Mouse (Mus musculus) kidney, adult 2 months (tissue): ENCODE results near the gene Tspan2. TPM values are rescaled to one million over a fixed set of nuclear protein-coding genes. Genes with fewer than 3 reads are reported as not detected.

Experiments
- DNase-seq: peaks from one replicate; pipeline ENCODE4 v3.0.0; 2021
- H3K27ac ChIP-seq: fragments of 200-500 bp; 2 replicates; pipeline ENCODE4 v1.5.1; 2012; ENCODE audit warnings: low read depth, low read length, control low read depth, inconsistent platforms; ENCODE audit not compliant: insufficient read depth
- H3K27me3 ChIP-seq: fragments of 200-500 bp; replicated peaks from 2 replicates; pipeline ENCODE4 v1.6.1; 2012; ENCODE audit warnings: mild to moderate bottlenecking, moderate library complexity, low read length, inconsistent platforms; ENCODE audit not compliant: control insufficient read depth, insufficient read depth
- H3K36me3 ChIP-seq: fragments of 200-500 bp; 2 replicates; pipeline ENCODE4 v1.6.1; 2012; ENCODE audit warnings: mild to moderate bottlenecking, moderate library complexity, low read length, inconsistent platforms; ENCODE audit not compliant: control insufficient read depth, insufficient read depth
- H3K4me1 ChIP-seq: fragments of 200-500 bp; 2 replicates; pipeline ENCODE4 v1.6.1; 2011; ENCODE audit warnings: low read length; ENCODE audit not compliant: control insufficient read depth, insufficient read depth
- H3K4me3 ChIP-seq: fragments of 200-500 bp; 2 replicates; pipeline ENCODE4 v1.5.1; 2011; ENCODE audit warnings: mild to moderate bottlenecking, low read depth, low read length, control low read depth; ENCODE audit not compliant: insufficient read depth
- CTCF ChIP-seq: fragments of 200-500 bp; conservative IDR thresholded peaks from 2 replicates; pipeline ENCODE4 v1.5.1; 2011; ENCODE audit warnings: low read depth, mild to moderate bottlenecking, control low read depth, low read length, moderate library complexity, mixed read lengths; ENCODE audit not compliant: insufficient read depth, insufficient read length
- POLR2A ChIP-seq: fragments of 200-500 bp; IDR thresholded peaks from one replicate; pipeline ENCODE4 v1.6.1; 2011; ENCODE audit warnings: low read depth, low read length, control low read depth
- WGBS: fragments of 180-500 bp; shearing (Covaris S2); methylation state at CpG from one replicate; pipeline ENCODE4 v1.1.7; 2018; 5-methylcytosine and 5-hydroxymethylcytosine counted together
- polyA plus RNA-seq: library from polyadenylated mRNA; depleted of rRNA; stranded (reverse); fragments of >200 nt; gene quantifications from 2 replicates; pipeline ENCODE4 v1.2.3, GENCODE M21; 2012; rRNA removed

Tspan2 gene
- polyA plus RNA-seq, 1 experiment = 3.0 TPM

DNA sequence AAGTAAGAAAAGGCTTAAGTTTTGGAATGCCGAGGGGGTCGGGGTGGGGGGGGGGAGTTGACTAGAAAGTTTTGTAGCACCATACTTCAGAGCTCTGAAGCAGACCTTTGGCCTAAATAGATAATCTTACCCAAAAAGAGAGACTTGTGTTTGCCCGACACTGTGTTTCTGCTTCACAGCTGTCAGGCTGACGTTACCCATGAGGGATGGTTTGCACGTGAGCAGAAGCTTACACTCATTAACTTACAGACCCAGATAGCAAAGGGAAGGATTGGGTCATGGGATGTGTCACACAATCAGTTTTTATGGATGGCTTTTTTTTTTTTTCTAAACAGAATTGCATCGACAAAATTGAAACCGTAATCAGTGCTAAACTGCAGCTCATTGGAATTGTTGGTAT is 30.5 kb downstream of the Tspan2 start:
- H3K4me1 ChIP-seq = no peaks in the 10 kb centered on the region
- no peak overlapping the region for H3K4me3 ChIP-seq
- no peak for TF ChIP-seq CTCF
- TF ChIP-seq POLR2A = no peak
- H3K27ac ChIP-seq = no peak overlapping the region
- no peak for DNase-seq
- no peaks in the 10 kb centered on the region for H3K36me3 ChIP-seq
- H3K27me3 ChIP-seq = no peaks in the 10 kb centered on the region
- 64% methylated on average over 7 of the region's 7 CpGs for WGBS

DNA sequence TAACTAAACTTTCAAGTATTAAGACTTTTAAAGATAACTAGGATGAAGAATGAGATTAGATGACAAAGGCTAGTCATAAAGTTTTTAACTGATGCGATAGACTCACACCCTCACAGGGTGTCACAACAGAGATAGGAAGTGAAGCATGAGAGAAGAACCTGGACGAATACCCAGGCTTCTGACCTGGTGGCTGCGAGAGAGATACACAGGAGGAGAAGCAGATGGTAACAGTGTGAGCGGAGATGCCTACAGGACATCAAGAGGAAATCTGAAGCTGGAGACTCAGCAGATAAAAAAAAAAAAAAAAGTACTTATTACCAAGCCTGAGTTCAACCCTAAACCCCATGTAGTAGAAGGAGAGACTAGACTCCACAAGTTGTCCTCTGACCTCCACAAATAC is 38.7 kb downstream of the Tspan2 start:
- Histone ChIP-seq H3K27me3 (no peaks in the 10 kb centered on the region; the same call in 1 of the 2 replicates), H3K4me3 (no peak overlapping the region)
- DNase-seq = no peak

GRCm38 (mm10) chr3:102782618-102783017 is 48.3 kb downstream of the Tspan2 start, which contains the start of gene Tshb:
Gene Tshb, minus strand, starts transcription at chr3:102782718.
- H3K36me3 ChIP-seq = no peaks in the 10 kb centered on the region
- H3K27me3 ChIP-seq = no peaks in the 10 kb centered on the region; the same call in 1 of the 2 replicates
- no peak within 1 kb of the TSS for H3K4me3 ChIP-seq
- no peaks in the 10 kb centered on the region for H3K4me1 ChIP-seq
- no peak for TF ChIP-seq CTCF
- no peak for TF ChIP-seq POLR2A
- no peak within 1 kb of the TSS for H3K27ac ChIP-seq
- 69% methylated on average over 2 of the region's 2 CpGs for WGBS
- no peak for DNase-seq

More for the DNA sequence above, 38.7 kb downstream of the Tspan2 start:
- TF ChIP-seq POLR2A (no peak), CTCF (no peak)
- WGBS = 59% methylated on average over 4 of the region's 4 CpGs
- H3K4me1 ChIP-seq = no peaks in the 10 kb centered on the region
- no peak overlapping the region for H3K27ac ChIP-seq
- H3K36me3 ChIP-seq = no peaks in the 10 kb centered on the region

DNA sequence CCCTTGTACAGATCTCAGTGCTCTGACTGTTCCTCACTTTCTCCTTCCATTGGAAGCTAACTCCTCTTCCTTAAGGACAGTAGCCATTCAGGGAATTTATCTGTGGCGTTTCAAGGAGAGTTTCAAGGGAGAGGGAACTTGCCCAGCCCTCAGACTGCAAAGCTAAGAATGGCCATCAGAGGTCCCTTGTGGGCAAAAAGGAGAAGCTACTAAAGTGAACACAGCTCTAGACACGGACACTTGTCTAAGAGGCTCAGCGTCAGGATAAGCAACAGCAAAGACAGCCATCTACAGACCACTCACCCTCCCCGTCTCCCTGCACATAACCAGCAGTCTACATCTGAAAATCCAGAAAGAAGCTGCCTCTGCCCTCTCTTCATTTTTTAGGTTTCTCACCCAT is 53.0 kb downstream of the Tspan2 start:
- Histone ChIP-seq H3K27ac (no peak overlapping the region), H3K4me1 (no peaks in the 10 kb centered on the region), H3K36me3 (no peaks in the 10 kb centered on the region), H3K27me3 (no peaks in the 10 kb centered on the region; the same call in 1 of the 2 replicates), H3K4me3 (no peak overlapping the region)
- DNase-seq = no peak
- TF ChIP-seq POLR2A = no peak
- TF ChIP-seq CTCF = no peak
- 49% methylated on average over 4 of the region's 4 CpGs for WGBS

DNA sequence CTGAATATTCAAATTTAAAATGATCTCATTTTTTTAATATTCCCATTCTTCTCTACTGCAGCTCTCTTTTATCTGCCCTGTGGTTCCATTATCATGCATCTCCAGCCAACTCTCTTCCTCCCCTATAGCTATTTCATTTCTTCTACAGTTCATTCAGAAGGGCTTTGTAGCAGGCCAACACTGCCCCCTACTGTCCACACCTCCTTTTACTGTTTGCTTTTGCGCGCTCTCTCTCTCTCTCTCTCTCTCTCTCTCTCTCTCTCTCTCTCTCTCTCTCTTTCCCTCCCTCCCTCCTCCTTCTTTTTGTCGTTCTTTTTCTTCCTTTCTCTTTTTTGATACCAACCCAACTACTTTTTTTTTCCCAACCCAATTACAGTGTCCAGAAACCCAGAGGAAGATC is 69.6 kb downstream of the Tspan2 start:
- DNase-seq = peak; percentile 71
- H3K27me3 ChIP-seq = no peaks in the 10 kb centered on the region
- no peak overlapping the region for H3K4me3 ChIP-seq
- no peaks in the 10 kb centered on the region for H3K36me3 ChIP-seq
- H3K4me1 ChIP-seq = no peaks in the 10 kb centered on the region
- no peak overlapping the region for H3K27ac ChIP-seq
- TF ChIP-seq POLR2A (no peak), CTCF (peak; percentile 68)
- 0% methylated on average over 3 of the region's 3 CpGs for WGBS

DNA sequence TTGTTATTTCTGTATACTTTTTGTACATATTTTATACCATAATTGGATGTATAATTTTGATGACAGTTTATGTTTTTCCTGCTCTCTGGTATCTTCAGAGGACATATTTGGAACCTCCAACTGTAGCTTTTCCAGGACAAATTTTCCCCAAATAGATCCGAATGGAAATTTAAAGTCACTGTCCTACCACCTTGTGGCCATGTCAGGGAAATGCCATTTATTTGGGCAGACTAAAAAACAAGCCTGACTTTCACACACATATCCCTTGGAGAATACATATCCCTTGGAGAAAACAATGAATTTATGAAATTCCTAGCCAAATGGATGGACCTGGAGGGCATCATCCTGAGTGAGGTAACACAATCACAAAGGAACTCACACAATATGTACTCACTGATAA is 108.1 kb downstream of the Tspan2 start:
- Histone ChIP-seq H3K36me3 (no peaks in the 10 kb centered on the region), H3K27ac (no peak overlapping the region), H3K27me3 (no peaks in the 10 kb centered on the region), H3K4me1 (no peaks in the 10 kb centered on the region), H3K4me3 (no peak overlapping the region)
- 37% methylated on average over 1 of the region's 1 CpGs for WGBS
- TF ChIP-seq CTCF (no peak), POLR2A (no peak)
- DNase-seq = no peak

DNA sequence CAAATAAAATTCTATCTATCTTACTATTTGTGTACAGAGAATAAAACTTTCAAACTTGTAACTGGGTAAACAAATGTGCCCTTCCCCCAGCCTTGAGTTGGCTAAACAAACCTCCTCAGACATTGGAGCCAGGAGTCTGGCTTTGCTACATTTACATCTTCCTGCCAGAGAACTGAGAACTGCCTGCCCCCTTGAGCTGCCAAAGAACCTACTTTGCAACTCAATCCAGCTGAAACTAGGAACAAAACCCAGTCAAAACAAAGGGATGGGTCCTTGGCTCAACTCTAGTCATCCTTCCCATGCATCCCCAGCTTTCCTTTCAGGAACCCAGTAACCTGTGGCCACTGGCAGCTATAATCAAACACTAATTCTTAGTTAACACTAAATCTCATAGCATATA is 114.3 kb downstream of the Tspan2 start:
- no peaks in the 10 kb centered on the region for H3K4me1 ChIP-seq
- H3K4me3 ChIP-seq = no peak overlapping the region
- no peak for DNase-seq
- no peaks in the 10 kb centered on the region for H3K36me3 ChIP-seq
- H3K27ac ChIP-seq = no peak overlapping the region
- no peak for TF ChIP-seq CTCF
- no peak for TF ChIP-seq POLR2A
- no peaks in the 10 kb centered on the region for H3K27me3 ChIP-seq

Other genes starting within 250 kb of the Tspan2 start
- gene Tshb, start 48.2 kb downstream of the Tspan2 start, polyA plus RNA-seq = not detected in 2 replicates
- gene Sycp1, start 201.6 kb downstream of the Tspan2 start, polyA plus RNA-seq = not detected in 2 replicates
- gene Nr1h5, start 229.6 kb downstream of the Tspan2 start, polyA plus RNA-seq = 0.03 TPM in 1 of 2 replicates, not detected in the other